Mouse (Mus musculus): Measurements from ENCODE around the gene Csnk2a1. TPM values are rescaled to one million over a fixed set of nuclear protein-coding genes. Genes with fewer than 3 reads are reported as not detected.
A peak's percentile ranks its signal among the peaks of the same experiment; 100 is the strongest.
"Not testable (repeated sequence)": the region's sequence is repeated elsewhere in the genome, so short reads cannot be mapped to it uniquely, and the experiment has no call there.

The Csnk2a1 gene
- total RNA-seq, 2 experiments from 2014 or later: 99.7 to 103 TPM

DNA sequence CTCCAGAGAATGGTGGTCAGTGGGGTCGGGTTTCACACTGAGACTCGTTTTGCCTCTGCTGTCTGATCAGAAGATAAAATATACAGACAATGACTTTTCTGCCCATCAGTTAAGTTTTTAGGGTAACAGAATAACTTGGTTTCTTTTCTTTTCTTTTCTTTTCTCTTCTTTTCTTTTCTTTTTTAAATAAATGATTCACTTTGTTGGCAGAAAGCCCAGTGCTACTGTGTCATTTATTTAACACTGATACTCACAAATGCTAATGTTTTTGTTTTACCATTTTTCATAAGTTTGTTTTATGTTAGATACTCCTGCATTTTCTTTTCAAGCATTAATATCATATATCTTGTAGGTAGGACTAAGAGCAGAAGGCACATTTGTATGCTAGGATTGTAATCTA lies 13.9 kb downstream of the Csnk2a1 start:
- no peak for DNase-seq

DNA sequence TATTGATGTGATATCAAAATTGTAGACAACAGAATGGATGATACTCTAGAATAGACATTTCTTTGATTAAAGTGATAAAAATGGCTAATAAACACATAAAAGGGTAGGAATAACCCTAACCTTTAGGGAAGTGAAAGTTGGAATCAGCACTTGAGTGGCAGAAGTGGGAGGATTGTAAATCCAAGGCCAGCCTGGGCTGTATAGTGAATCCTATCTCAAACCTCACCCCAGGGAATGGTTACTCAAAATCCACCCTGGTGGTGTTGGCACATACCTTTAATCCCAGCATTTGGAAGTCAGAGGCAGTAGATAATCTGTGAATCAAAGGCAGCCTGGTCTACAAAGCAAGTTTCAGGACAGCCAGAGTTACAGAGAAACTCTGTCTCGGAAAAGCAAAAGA lies 20.6 kb downstream of the Csnk2a1 start:
- no peak for DNase-seq

DNA sequence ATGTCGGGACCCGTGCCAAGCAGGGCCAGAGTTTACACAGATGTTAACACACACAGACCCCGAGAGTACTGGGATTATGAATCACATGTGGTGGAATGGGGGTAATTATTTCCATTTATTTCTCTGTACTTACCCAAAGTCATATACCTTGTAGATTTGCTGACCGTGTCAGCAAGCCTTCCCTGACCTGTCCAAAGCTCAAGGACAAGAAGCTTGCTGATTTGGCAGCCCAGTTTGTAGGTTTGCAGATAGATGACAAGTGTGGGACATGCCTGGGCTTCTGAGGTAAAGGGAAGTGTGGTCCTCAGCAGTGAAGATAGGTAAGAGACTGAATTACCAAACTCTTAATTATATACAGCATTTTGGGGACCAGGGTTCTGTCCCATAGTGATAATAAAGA lies 23.9 kb downstream of the Csnk2a1 start:
- DNase-seq: no peak

DNA sequence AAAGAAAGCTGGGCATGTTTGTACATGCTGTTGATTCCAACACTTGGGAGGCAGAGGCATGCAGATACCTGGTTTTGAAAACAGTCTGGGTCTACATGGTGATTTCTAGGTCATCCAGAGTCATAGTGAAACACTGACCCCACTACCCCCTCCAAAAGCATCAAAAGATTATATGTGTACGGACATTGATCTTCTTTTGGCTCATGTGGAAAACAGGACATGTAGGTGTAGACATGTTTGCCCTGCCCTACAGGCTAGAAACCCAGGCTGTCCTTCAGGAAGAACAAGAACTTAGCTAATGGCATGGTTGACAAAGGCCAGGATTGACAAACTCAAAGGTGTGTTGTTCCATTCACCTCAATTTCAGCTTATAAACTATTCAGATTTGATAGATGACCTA lies 33.1 kb downstream of the Csnk2a1 start:
- no peak for DNase-seq

DNA sequence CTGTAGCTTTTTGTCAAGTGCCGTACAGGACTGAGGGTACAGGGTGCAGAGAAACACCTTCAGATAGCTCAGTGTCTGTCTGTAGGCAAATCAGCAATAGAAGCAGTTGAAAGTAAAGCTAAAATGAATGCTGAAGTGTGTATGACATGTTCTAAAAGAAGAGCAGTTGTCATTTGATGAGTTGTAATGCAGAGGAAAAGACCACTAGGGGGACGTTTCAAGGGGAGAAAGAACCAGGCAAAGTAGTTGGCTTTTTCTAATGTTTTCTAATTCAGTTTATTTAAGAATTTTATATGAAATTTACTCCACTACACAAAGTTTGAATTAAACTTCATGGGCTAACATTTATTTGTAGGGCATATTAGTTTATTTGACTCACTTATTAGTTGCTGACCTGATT lies 47.0 kb downstream of the Csnk2a1 start:
- no peak for DNase-seq

DNA sequence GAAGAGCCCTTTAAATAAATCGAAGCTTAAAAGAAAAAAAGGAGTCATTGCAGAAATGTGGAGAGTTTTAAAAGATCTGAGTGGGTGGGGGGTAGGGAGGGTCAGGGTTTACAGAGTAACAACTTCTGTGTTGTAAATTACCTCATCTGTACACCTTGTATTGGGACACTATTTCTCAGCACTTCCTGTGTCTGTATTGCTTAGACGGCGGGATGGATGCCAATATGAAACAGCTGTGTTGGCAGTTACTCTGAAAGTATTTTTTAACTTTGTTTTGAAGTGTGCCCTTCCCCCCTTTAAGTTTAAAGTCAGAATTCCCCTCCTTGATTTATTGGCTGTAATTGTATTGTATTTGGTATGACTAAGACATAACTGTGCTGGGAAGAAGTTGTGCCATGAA lies 54.8 kb downstream of the Csnk2a1 start:
- no peak for DNase-seq

DNA sequence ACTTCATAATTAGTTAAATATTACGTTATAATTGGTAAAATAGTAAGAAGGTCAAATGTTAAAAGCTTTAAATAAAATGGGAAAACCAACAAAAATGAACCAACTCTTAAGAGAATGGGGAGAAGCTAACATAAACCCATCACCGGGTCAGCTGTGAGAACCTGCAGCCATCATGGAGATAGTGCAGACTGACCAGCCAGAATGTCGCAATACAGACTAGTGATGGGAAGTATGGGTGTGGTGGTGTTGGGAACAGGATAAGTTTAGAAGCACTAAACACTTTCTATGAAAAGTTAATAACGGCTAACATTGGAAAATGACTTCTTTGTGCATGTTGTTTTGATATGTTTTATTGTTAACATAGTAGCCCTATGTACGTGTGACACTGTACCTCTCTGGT lies 60.9 kb downstream of the Csnk2a1 start:
- no peak for DNase-seq

DNA sequence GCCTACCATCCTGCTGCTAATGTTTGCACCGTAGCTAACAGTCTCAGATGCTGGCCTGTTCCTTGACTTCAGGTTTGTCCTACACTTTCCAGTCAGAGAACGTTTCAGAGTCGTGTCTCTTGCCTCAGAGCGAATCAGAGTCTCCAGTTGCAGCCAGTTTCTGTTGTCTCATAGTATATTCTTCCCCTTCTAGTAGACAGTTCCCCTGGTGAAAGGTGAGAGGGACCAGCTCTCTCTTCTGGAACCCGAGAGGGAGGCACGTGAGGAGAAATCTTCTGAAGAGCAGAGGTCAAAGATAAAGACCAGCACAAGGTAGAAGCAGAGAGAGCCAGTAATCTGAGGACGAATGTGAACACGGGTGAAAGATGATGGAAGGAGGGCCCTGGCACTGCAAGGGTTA lies 61.4 kb downstream of the Csnk2a1 start:
- no peak for DNase-seq

DNA sequence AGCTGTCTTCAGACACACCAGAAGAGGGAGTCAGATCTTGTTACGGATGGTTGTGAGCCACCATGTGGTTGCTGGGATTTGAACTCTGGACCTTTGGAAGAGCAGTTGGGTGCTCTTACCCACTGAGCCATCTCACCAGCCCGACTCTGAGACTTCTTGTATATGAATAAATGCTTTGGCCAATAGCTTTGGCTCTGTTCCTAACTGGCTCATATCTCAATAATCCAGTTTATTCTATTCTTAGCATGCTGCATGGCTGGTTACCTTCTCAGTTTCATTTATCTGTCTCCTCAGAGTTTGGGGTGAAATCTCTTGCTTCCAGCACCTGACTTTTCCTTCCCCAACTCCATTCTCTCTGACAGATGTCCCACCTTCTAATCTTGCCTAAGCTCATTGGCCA lies 63.0 kb downstream of the Csnk2a1 start:
- not testable (repeated sequence) for DNase-seq

DNA sequence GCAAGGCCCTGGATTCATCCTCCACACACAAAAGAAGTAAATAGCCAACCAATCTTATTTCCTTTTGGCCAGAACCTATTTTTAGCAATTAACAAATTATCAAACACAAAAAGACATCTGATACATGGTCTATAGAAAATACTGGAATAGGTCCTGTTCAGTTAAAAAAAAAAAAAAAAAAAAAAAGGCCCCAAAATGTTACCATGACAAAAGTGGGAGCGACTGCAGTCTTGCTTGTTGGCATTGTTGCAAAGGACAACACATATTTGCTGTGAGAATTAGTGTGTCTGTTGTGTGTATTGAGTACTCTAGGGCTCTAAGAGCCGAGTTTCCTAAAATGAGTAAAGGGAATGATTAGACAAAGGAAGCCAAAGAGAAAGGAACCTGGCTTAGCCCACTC lies 65.8 kb downstream of the Csnk2a1 start:
- no peak for DNase-seq

DNA sequence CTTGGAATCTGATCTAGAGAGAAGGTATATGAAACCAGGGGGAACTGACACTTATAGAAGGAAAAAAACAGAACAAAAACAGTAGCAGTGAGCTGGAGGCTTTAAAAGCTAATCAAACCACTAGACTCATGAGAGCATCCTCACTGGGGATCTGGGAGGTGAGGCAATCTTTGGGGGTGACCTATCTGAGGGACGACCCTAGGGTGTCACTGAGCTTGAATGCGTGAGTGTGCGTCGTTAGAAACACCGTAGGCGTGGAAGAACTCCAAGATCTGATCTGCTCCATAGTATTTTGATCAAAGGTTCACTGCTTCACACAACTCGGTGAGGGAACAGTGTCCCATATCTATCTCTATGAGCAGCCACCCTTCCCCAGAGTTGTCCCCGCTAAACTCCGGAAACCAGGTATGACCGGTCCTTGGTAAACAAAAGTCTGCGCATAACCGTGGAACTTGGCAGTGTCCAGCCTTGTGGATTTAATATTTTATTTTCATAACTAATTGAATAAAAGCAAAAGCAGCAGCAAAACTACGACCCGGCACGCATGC lies 66.6 kb downstream of the Csnk2a1 start:
- no peak for DNase-seq

DNA sequence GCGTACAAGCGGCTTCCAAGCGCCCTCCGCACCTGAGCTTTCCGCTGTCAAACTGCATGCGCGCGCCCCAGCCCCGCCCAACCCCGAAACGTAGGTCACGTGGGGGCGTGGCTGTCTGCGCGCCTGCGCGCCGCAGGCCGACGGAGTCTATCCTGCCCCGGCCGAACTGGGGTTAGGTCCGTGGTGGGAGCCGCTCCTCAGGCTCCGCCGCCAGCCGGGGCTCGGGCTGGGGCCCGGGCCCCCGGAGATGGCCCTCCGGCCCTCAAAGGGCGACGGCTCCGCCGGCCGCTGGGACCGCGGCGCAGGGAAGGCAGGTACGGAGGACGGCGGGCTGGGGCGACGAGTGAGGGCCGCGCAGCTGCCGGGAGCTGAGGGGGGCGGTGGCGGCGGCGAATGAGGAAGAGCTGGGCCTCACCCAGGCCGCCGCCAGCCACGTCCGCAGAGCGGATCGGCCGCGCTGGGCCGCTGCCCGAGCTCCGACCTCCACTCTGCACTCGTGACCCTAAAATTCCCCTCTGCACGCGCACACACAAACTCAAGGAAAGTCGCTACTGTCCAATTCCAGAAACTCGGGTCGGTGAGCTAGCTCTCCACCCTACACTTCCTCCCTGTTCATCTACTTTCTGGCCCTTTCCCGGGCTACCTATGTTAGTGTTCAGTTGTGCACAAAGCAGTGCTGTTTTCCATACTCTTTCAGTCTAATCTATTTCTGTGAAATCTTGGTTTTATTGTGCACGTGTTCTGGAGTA lies 67.3 kb downstream of the Csnk2a1 start, which contains the start of gene Tbc1d20:
Tbc1d20 (plus strand) TSS at position 102 of the 749 bp plus-strand sequence.
- DNase-seq: peak; percentile 92

DNA sequence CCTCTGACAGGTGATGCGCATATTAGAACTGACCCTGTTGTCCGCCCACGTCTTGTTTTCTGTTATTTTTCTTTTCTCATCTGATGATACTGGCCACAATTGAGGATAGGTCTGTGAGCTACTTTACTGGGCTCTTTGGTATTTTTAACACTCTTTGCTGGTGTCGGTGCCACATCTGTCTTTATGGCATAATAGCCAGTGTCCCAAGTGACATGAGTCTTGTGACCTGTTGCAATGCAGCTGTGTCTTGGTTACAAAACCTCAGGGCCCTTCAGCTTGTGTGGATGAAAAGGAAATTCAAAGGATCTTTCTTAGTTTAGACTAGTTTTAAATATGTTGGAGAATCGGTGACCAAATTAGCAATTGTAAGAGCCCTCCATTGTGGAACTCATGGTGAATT lies 67.9 kb downstream of the Csnk2a1 start:
- DNase-seq: no peak

DNA sequence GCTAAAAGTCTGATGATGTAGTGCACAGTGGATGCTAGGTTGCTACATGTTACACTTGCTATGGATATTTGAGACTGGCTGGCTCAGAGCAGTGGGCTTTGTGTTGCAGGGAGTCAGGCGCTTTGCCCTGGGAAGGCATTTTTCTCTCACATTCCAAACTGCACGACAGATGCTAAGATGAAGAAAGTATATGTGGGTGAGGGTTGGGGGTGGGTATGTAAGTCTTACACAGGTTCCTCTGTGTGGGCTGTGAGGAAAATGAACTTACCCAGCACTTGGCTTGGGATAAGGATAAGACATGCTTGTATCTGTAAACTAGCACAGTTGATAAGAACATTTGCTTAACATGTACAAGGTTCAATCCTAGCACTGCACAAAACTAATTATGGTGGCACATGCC lies 76.2 kb downstream of the Csnk2a1 start:
- DNase-seq: no peak

DNA sequence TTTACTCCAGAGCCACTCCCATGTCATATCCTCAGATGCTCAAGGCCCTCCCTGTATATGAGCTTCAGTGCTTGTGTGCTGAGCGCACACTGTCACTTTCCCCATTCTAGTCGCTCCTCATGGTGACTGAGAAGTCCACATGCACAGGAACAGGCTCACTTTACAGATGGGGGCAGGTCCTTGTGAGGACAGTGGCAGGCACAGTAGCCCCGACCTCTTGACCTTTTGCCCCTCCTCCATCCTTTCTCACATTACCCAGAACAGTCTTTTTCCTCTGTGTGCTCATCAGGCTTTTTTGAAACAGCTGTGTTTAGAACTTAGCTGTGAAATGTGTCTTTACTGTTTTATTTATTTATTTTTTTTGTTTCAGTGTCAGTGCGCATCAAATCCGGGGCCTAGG lies 77.1 kb downstream of the Csnk2a1 start:
- DNase-seq: no peak

DNA sequence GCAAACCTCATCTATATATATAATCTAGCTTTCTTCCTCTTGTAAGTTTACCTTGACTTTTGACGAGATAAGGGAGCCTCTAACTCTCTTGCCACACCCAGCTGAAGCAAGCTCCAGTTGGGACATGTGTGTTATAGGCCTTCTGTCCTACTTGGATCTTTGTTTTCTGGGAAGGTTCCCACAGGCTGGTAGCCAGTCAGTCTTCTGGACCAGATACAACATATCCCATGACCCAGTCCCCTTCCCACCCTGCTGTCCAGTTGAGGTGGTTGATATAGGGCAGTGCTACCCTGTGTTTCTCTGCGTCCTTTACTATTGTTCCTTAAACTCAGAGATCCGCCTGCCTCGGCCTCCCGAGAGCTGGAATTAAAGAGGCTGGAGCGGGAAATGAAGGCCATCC lies 78.8 kb downstream of the Csnk2a1 start:
- DNase-seq: no peak

DNA sequence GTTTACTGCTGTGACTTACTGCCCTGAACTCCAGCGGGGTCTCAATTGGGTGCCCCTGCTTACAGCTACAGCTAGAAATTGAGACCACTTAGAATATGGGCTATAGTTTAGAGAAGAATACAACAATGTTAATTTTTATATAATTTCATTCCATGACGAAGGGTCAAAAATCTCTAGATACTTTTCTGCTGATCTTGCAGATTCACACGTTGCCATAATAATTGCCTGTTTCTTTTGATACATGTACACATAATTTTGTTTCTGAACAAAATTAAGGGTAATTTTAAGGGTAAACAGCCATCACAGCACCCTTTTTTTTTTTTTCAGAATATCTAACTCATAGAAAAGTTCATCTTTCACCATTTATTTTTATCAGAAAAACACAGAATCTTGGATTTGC lies 80.5 kb downstream of the Csnk2a1 start:
- no peak for DNase-seq

DNA sequence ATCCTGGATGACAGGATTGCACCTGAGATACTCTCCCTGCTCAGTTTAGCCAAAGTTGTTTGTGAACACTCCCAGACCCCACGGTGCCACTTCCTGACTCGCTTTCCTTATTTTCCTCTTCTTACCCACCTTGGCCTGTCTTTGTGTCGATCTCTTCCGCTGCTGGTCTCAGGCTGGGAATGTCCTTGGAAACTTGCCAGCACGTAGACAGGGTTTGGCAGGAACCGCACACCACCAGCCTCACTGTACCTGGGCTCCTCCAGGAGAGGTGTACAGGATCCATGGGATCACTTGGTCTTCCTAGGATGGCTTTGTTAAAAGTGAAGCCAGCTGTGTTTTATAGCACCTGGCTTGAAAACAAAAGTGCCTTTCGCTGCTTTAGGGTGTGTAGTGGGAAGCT lies 86.4 kb downstream of the Csnk2a1 start:
- peak; percentile 25 for DNase-seq

DNA sequence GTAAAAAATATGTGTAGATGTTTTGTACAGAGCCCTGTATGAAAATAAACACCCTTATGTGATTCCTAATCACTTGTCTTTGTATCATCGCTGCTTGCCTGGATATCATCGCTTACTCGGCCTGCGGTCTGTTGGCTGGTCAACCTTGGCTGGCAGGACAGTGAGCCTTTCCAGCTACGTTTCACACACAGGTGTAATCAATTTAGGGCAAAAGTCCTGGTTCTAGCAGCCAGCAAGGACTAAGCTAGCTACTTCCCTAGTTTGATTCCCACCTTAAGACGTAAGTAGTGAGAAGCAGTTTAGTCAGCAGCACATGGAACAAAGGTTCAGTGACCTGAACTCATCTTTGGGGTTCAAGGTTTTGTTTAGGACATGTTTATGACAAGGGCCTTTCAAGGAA lies 87.3 kb downstream of the Csnk2a1 start:
- no peak for DNase-seq

DNA sequence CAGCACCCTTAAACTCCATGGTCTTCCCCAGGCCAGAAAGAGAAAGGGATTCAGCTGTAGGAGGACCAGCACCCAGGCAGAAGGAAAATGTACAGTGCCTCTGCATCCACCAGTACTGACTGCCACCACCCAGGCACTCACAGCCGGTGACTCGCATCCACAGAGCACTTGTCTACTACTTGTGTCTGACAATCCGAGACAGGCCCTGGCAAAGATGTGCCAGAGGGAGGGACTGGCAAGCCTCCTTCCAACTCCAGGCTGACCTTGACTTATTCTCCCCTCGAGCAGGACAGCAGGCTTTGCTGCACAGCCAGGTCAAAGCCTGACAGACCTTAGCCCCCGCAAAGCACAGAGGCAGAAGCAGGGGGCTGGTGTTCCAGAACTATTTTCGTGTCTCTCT lies 90.4 kb downstream of the Csnk2a1 start:
- DNase-seq: no peak

DNA sequence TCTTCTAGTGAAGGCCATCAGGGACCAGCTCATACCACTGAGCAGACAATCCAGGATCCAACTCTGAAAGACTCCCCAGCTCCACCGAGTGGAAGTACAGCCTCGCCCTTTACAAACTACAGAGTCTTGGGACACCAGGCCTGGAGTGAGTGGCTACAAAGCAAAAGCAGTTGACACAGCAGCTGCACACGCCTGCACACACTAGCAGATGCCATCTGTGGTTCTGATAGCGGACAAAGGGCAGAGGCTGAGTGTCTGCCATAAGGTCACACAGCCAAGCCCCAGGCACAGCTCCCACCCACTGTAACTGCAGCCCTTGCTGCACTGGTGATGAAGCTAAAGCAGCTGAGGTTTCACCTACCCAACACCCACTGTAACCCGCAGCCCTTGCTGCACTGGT lies 94.9 kb downstream of the Csnk2a1 start:
- no peak for DNase-seq

DNA sequence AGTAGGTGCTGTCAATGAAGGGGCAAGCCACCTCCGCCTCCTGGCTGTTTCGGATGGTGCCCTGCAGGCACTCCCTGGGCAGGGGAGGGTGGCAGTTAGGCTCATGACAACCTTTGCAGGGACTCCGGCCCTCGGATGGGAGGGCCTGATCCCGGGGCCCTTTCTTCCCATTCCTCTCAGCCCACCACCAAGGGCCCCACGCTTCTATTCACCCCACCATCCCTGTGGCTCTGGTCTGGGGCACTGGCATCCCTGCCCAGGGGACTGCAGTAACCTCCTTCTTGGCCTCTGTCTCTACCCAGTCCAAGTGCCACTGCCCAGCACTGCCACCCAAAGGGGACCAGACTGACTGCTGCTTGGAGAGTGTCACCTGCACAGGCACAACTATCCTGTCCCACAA lies 95.6 kb downstream of the Csnk2a1 start:
- DNase-seq: no peak

DNA sequence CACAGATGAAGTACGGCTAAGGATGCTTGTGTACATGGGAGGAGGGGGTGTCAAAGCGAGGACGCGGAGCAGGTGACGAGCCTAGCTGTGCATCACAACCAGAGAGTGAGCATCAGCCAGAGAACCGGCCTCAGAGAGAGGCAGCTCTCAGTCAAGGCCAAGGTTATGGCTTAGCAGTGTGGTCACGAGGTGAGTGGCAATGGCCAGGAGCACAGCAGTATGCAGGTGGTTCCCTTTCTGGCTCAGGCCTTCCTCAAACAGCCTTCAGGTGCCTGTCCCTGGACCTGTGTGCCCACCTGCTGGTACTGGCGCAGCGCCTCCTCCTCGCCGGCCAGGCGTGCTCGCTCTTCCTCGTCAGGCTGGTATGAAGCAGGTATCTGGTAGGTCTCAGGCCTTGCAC lies 97.3 kb downstream of the Csnk2a1 start:
- DNase-seq: no peak

DNA sequence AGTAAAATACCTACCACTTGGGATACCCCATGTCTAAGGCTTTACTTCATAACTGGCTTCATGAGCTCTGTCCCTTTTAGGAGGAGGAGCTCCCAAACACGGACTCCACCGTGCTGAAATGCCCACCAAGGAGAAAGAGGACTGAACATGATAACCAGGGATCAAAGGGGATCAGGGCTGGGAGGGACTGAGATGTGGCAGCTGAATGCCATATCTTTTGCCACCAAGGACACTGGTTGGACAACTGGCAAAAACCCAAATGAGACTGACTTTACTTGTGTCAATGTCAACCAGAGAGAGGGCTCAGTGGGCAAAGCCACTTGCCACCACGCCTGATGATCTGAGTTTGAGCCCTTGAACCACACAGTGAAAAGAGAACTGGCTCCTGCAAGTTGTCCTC lies 98.2 kb downstream of the Csnk2a1 start:
- DNase-seq: no peak

DNA sequence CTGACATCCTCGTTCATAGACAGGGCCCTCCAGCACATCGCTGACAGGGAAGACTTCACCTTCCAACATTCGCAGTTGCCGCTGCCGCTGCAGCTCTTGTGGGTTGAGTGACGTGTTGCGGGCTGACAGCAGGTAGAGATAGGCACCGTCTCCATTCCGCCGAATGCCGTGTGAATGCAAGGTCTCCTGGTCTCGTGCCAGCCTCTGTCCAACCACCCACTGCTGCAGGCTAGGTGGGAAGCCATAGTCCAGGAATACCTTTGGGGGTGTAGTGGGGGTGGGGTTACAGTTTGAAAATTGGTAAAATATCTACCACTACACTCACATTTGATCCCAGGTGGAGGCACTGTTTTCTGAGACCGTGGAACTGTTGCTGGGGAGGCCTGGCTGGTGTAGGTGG lies 99.5 kb downstream of the Csnk2a1 start:
- DNase-seq: no peak
